Mouse (Mus musculus): ENCODE data around the gene C2cd5. TPM values are rescaled to one million over a fixed set of nuclear protein-coding genes. Genes with fewer than 3 reads are reported as not detected.

C2cd5 gene
- total and polyA plus RNA-seq, 3 experiments: 19.1 to 22.3 (median 19.7) TPM

DNA sequence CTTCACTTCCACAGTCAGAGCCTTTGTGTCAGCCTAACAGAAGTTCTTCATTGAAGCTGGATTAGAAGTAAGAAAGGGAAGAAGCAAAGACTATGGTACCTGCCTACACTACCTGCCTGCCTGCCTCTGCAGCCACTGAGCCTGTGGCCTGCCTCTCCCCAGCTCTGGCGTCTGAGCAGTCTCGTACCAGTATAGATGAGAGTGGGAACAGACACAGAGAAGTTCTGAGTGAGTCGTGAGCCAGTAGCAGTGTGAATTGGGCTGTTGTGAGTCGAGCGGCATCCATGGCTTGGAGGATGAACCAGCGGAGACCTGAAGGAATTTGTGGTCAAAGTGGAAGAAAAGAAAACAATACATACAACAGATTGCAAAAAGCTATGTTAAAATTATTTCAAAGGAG, 26.5 kb downstream of the C2cd5 start:
- H3K36me3 ChIP-seq (replicated peaks in 1 of 2; ENCODE audit: control insufficient read depth in 1 of 2, insufficient read depth in 1 of 2, low read length in 1 of 2): peaks cover 45 to 67% of the 10 kb centered on the region in 2 experiments
- H3K4me2 ChIP-seq (ENCODE audit: insufficient read depth, low read depth, poor library complexity, severe bottlenecking): no peak overlapping the region
- H3K9me3 ChIP-seq (replicated peaks; ENCODE audit: low read length): no peaks in the 10 kb centered on the region
- H3K27me3 ChIP-seq (replicated peaks): no peaks in the 10 kb centered on the region
- no peak overlapping the region for H3K9ac ChIP-seq (ENCODE audit: insufficient read depth, low read depth)
- H3K79me2 ChIP-seq (replicated peaks; ENCODE audit: control insufficient read depth, extremely low read depth, insufficient read depth, poor library complexity, severe bottlenecking): no peaks in the 10 kb centered on the region
- in situ Hi-C loops (cut with MboI; ENCODE audit: low pct_ligation_motif_present, low pct_unique_long_range_greater_than_20kb, low sequenced_read_pairs): no loop called here
- no peak for DNase-seq (ENCODE audit: extremely low read depth)
- dilution Hi-C loops (cut with MboI; ENCODE audit: extremely low pct_ligation_motif_present, extremely low pct_unique_long_range_greater_than_20kb, low sequenced_read_pairs): no loop called here
- peaks cover 0 to 10% of the 10 kb centered on the region in 2 experiments; a peak in 2 of 4 replicates for H3K4me1 ChIP-seq (ENCODE audit: control insufficient read depth in 1 of 2, insufficient read depth in 2 of 2)
- TF ChIP-seq TBP (conservative IDR thresholded peaks at IDR 0.05; ENCODE audit: low read depth, low read length) (no peak), RAD21 (IDR thresholded peaks at IDR 0.05; ENCODE audit: low read depth, low read length) (no peak), SIN3A (IDR thresholded peaks at IDR 0.05; ENCODE audit: low read length) (no peak), USF2 (conservative IDR thresholded peaks at IDR 0.05; ENCODE audit: low read depth, low read length) (no peak), MAFK (IDR thresholded peaks at IDR 0.05; ENCODE audit: insufficient replicate concordance, low read length) (no peak), ELF1 (IDR thresholded peaks at IDR 0.05; ENCODE audit: low read depth, low read length) (no peak), CHD1 (IDR thresholded peaks at IDR 0.05; ENCODE audit: low read depth, low read length) (no peak)
- no peak overlapping the region for H3K4me3 ChIP-seq (replicated peaks in 1 of 3; ENCODE audit: low read depth in 2 of 3, low read length in 2 of 3, poor library complexity in 1 of 3)
- H3K27ac ChIP-seq (ENCODE audit: insufficient read depth, low read depth): no peak overlapping the region

DNA sequence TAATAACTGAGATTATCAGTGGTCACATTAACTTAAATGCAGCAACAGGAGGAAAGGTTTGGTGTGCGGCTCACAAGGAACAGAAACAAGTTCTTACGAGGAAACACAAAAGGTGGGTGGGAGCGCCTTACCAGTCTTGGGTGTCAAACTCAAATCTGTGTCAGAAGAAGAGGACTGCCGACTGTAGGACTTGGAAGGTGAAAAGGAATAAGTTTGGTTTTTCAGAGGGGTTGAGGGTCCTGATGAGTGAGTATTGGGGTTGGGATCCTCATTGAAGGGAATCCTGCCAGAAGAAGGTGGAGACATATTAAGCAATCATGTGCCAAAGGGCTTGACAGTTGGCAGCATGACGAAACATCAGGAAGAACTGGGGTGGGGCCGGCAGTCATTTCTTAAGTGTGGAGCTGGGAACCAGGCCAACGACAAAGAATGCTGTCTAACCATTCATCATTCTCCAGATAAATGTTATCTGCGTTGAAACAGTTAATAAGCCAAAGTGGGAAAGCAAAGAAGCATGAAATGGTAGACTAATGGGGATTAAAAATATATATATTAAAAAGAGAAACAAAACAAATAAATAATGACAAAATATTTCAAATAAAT, 27.4 kb downstream of the C2cd5 start:
- dilution Hi-C loops (cut with MboI; ENCODE audit: extremely low pct_ligation_motif_present, extremely low pct_unique_long_range_greater_than_20kb, low sequenced_read_pairs) (no loop called here), in situ Hi-C loops (cut with MboI; ENCODE audit: low pct_ligation_motif_present, low pct_unique_long_range_greater_than_20kb, low sequenced_read_pairs) (no loop called here)
- H3K9me3 ChIP-seq (replicated peaks; ENCODE audit: low read length): no peaks in the 10 kb centered on the region
- peaks cover 41 to 67% of the 10 kb centered on the region in 2 experiments for H3K36me3 ChIP-seq (replicated peaks in 1 of 2; ENCODE audit: control insufficient read depth in 1 of 2, insufficient read depth in 1 of 2, low read length in 1 of 2)
- H3K27ac ChIP-seq (ENCODE audit: insufficient read depth, low read depth): no peak overlapping the region
- no peak for TF ChIP-seq ZC3H11A (IDR thresholded peaks at IDR 0.05; ENCODE audit: low read depth, low read length)
- TF ChIP-seq UBTF (IDR thresholded peaks at IDR 0.05; ENCODE audit: low read depth, low read length): no peak
- TF ChIP-seq RCOR1 (conservative IDR thresholded peaks at IDR 0.05; ENCODE audit: low read depth, low read length): no peak
- TF ChIP-seq ETS1 (conservative IDR thresholded peaks at IDR 0.05; ENCODE audit: low read depth, low read length): no peak
- no peak for TF ChIP-seq NRF1 (IDR thresholded peaks at IDR 0.05; ENCODE audit: low read depth, low read length)
- no peak for TF ChIP-seq POLR2A (IDR thresholded peaks at IDR 0.05; ENCODE audit: low read depth, low read length)
- TF ChIP-seq CTCF (conservative IDR thresholded peaks at IDR 0.05 in 1 of 2, IDR thresholded peaks at IDR 0.05 in 1 of 2; ENCODE audit: low read depth in 2 of 2, low read length in 2 of 2): no peak
- TF ChIP-seq MAFK (IDR thresholded peaks at IDR 0.05; ENCODE audit: insufficient replicate concordance, low read length): no peak
- no peak for TF ChIP-seq MXI1 (IDR thresholded peaks at IDR 0.05; ENCODE audit: low read depth, low read length)
- TF ChIP-seq CHD2 (IDR thresholded peaks at IDR 0.05; ENCODE audit: low read length): no peak
- no peak for TF ChIP-seq POLR2AphosphoS2 (IDR thresholded peaks at IDR 0.05; ENCODE audit: low read depth, low read length)
- no peak overlapping the region for H3K9ac ChIP-seq (ENCODE audit: insufficient read depth, low read depth)
- H3K27me3 ChIP-seq (replicated peaks): no peaks in the 10 kb centered on the region
- no peak overlapping the region for H3K4me2 ChIP-seq (ENCODE audit: insufficient read depth, low read depth, poor library complexity, severe bottlenecking)
- H3K79me2 ChIP-seq (replicated peaks; ENCODE audit: control insufficient read depth, extremely low read depth, insufficient read depth, poor library complexity, severe bottlenecking): no peaks in the 10 kb centered on the region
- H3K4me1 ChIP-seq (ENCODE audit: control insufficient read depth in 1 of 2, insufficient read depth in 2 of 2): peaks cover 0 to 10% of the 10 kb centered on the region in 2 experiments; a peak in 2 of 4 replicates
- no peak for DNase-seq (ENCODE audit: extremely low read depth)
- no peak overlapping the region for H3K4me3 ChIP-seq (replicated peaks in 1 of 3; ENCODE audit: low read depth in 2 of 3, low read length in 2 of 3, poor library complexity in 1 of 3)

Measured in CH12.LX (cell line).